Comparison of ENCODE assay signal across 10 mouse cellular contexts in genomic region chr10:42763246-42763645, GRCm38 (mm10). TPM values are rescaled to one million over a fixed set of nuclear protein-coding genes. Genes with fewer than 3 reads are reported as not detected.
DNase-seq lines count a peak whose midpoint lies in the region; ATAC-seq and TF ChIP-seq lines count a peak whose summit lies in the region.
"Had no signal": no experiment of that assay in that cellular context is flagged by ENCODE, and none has a peak within 500 bp of the region (broad histone marks: within the 10 kb centered on the region; RNA-seq: fewer than 3 reads in every experiment).

No protein-coding gene starts in this region.

- no peak for ATAC-seq in erythroblast, adult 5-6 weeks (replicated peaks; ENCODE audit: low FRiP score, poor library complexity, severe bottlenecking)
- no peak for ATAC-seq in forebrain, postnatal 0 days
- ATAC-seq in liver, embryonic 15.5 days (ENCODE audit: insufficient read depth) = no peak

- no peak for TF ChIP-seq CTCF in C2C12 (IDR thresholded peaks at IDR 0.05; ENCODE audit: control insufficient read depth, insufficient read depth, insufficient read length)
- TF ChIP-seq CTCF in forebrain, postnatal 0 days (IDR thresholded peaks at IDR 0.05; ENCODE audit: low read depth) = no peak

- 31% methylated on average over 4 of the region's 4 CpGs for WGBS in forebrain, postnatal 0 days
- WGBS in liver, embryonic 15.5 days (ENCODE audit: insufficient replicate concordance) = 42% methylated on average over 4 of the region's 4 CpGs

- H3K27me3 ChIP-seq in erythroblast, embryonic 14.5 days (ENCODE audit: control insufficient read depth) = peaks cover 2% of the 10 kb centered on the region; the same call in 1 of the 2 replicates
- H3K27me3 ChIP-seq in C2C12 (ENCODE audit: control insufficient read depth, insufficient read depth, insufficient read length) = no peaks in the 10 kb centered on the region
- H3K27me3 ChIP-seq in forebrain, postnatal 0 days (ENCODE audit: insufficient read depth, low read length) = no peaks in the 10 kb centered on the region
- H3K27me3 ChIP-seq in liver, embryonic 15.5 days = no peaks in the 10 kb centered on the region

- H3K4me2 ChIP-seq in forebrain, postnatal 0 days (ENCODE audit: low read depth) = peak overlapping the region; percentile 72
- H3K4me2 ChIP-seq in liver, embryonic 15.5 days = peak overlapping the region; percentile 83

- H3K79me3 ChIP-seq in C2C12 (ENCODE audit: low read depth) = peaks cover 62% of the 10 kb centered on the region

- no peak overlapping the region for H3K9ac ChIP-seq in forebrain, postnatal 0 days
- H3K9ac ChIP-seq in liver, embryonic 15.5 days = no peak overlapping the region; the same call in 1 of the 2 replicates

- H3ac ChIP-seq in C2C12 (ENCODE audit: control insufficient read depth, insufficient read length, low read depth) = no peak overlapping the region

- H3K36me3 ChIP-seq in erythroblast, embryonic 14.5 days (ENCODE audit: control insufficient read depth) = peaks cover 3% of the 10 kb centered on the region
- peaks cover 26% of the 10 kb centered on the region for H3K36me3 ChIP-seq in C2C12 (ENCODE audit: control insufficient read depth, insufficient read depth)
- no peaks in the 10 kb centered on the region for H3K36me3 ChIP-seq in forebrain, postnatal 0 days (ENCODE audit: insufficient read depth)
- H3K36me3 ChIP-seq in liver, embryonic 15.5 days (replicated peaks) = no peaks in the 10 kb centered on the region

- peaks cover 29% of the 10 kb centered on the region for H3K4me1 ChIP-seq in erythroblast, embryonic 14.5 days (ENCODE audit: control insufficient read depth)
- H3K4me1 ChIP-seq in forebrain, postnatal 0 days (ENCODE audit: insufficient read depth) = peaks cover 17% of the 10 kb centered on the region; the same call in 1 of the 2 replicates
- peaks cover 34% of the 10 kb centered on the region for H3K4me1 ChIP-seq in liver, embryonic 15.5 days (replicated peaks)

- DNase-seq in forebrain, postnatal 0 days = no peak
- no peak for DNase-seq in thymus, postnatal 14 days
- DNase-seq in urinary bladder, postnatal 25 days (ENCODE audit: low spot score) = no peak
- DNase-seq in gastrocnemius, postnatal 36 days = no peak
- DNase-seq: adrenal gland, postnatal 14 days; gastrocnemius, postnatal 25 days had no signal

- H3K9me3 ChIP-seq in erythroblast, embryonic 14.5 days (ENCODE audit: control insufficient read depth, low read length) = no peaks in the 10 kb centered on the region
- H3K9me3 ChIP-seq in forebrain, postnatal 0 days (ENCODE audit: low read length) = no peaks in the 10 kb centered on the region
- no peaks in the 10 kb centered on the region for H3K9me3 ChIP-seq in liver, embryonic 15.5 days (replicated peaks)

- no peak overlapping the region for H3K27ac ChIP-seq in forebrain, postnatal 0 days (ENCODE audit: low read depth, low read length)
- no peak overlapping the region; the same call in 1 of the 2 replicates for H3K27ac ChIP-seq in liver, embryonic 15.5 days (replicated peaks)

- peak overlapping the region; percentile 99 for H3K4me3 ChIP-seq in erythroblast, embryonic 14.5 days (replicated peaks)
- peak overlapping the region; percentile 97 for H3K4me3 ChIP-seq in C2C12 (ENCODE audit: insufficient read depth, poor library complexity, severe bottlenecking)
- H3K4me3 ChIP-seq in forebrain, postnatal 0 days (ENCODE audit: low read depth, low read length) = peak overlapping the region; percentile 98
- H3K4me3 ChIP-seq in liver, embryonic 15.5 days (replicated peaks) = peak overlapping the region; percentile 95

- intact Hi-C loops in gastrocnemius, postnatal 36 days (cut with DNase I) = no loop called here

- peaks cover 69% of the 10 kb centered on the region for H3K79me2 ChIP-seq in C2C12 (ENCODE audit: control insufficient read depth, insufficient read depth)

TF ChIP-seq in C2C12, 6 proteins besides CTCF, POLR2A, EP300 and RAD21:
- TF ChIP-seq FOSL1 (IDR thresholded peaks at IDR 0.05; ENCODE audit: insufficient read depth, low read length, poor library complexity, severe bottlenecking) (no peak), MAX (IDR thresholded peaks at IDR 0.05) (no peak), MYOG (IDR thresholded peaks at IDR 0.05; ENCODE audit: control insufficient read depth, extremely low read depth, insufficient read length) (no peak), MYOD1 (IDR thresholded peaks at IDR 0.05; ENCODE audit: control insufficient read depth, insufficient read length, low read depth) (no peak), USF1 (IDR thresholded peaks at IDR 0.05; ENCODE audit: low read depth) (no peak), CEBPB (IDR thresholded peaks at IDR 0.05; ENCODE audit: low read depth) (no peak)

RNA-seq across cellular contexts. Expression of gene Sec63, which starts 1.9 kb away (rescaled TPM):
- 0.16 and 0.56 TPM in 2 replicates for polyA plus RNA-seq in erythroblast, embryonic 14.5 days (2012)
- total RNA-seq in erythroblast, adult 5-6 weeks (2015; ENCODE audit: low replicate concordance) = 10.9 and 12.5 TPM in 2 replicates
- total RNA-seq in erythroblast, adult 5-6 weeks (2017; ENCODE audit: low replicate concordance) = 9.5 and 13.7 TPM in 2 replicates
- polyA plus RNA-seq in C2C12 (2012; fragmentation: generic; extraction: Trizol) = 22.1 TPM
- 20.7 and 24.9 TPM in 2 replicates for total RNA-seq in forebrain, postnatal 0 days (2014; rRNA removed)
- 9.3 and 14.0 TPM in 2 replicates for polyA plus RNA-seq in forebrain, postnatal 0 days (2015; fragmentation: Nextera tagmentation; extraction: Ambion mirVana)
- 9.5 and 9.7 TPM in 2 replicates for polyA plus RNA-seq in liver, embryonic 15.5 days (2015; fragmentation: Nextera tagmentation; extraction: Ambion mirVana)
- total RNA-seq in gastrocnemius, postnatal 36 days (2021) = 10 to 100 TPM; 19.0 to 19.8 TPM
